Mouse (Mus musculus) hindbrain, embryonic 16.5 days (tissue): ENCODE measurements at regions not wholly inside any gene's neighbourhood (a gene's known extent, or its start where the extent isn't known, plus 50 kb on each side); places are given as distances from the start of the nearest gene placed in this dataset.
"Not testable (repeated sequence)": the region's sequence is repeated elsewhere in the genome, so short reads cannot be mapped to it uniquely, and the experiment has no call there.

ENCODE experiments used
- ATAC-seq: fragments of 200-750 bp; cut with Nextera tagmentation; 2 replicates; pipeline ENCODE4 v1.8.0; 2017; ENCODE audit warnings: moderate TSS enrichment, moderate library complexity
- H3K27ac ChIP-seq: fragments of 300-500 bp; sonication (generic); 2 replicates; pipeline ENCODE4 v1.5.1; 2014; ENCODE audit warnings: low read depth, mild to moderate bottlenecking, control low read depth, low read length, moderate library complexity
- H3K27me3 ChIP-seq: fragments of 300-500 bp; sonication (generic); replicated peaks from 2 replicates; pipeline ENCODE4 v1.6.1; 2014; ENCODE audit warnings: low read length; ENCODE audit not compliant: control insufficient read depth, insufficient read depth
- H3K36me3 ChIP-seq: fragments of 300-500 bp; sonication (generic); 2 replicates; pipeline ENCODE4 v1.6.1; 2014; ENCODE audit warnings: mild to moderate bottlenecking, low read length, moderate library complexity, mixed read lengths; ENCODE audit not compliant: control insufficient read depth, insufficient read depth
- H3K4me1 ChIP-seq: fragments of 300-500 bp; sonication (generic); 2 replicates; pipeline ENCODE4 v1.6.1; 2014; ENCODE audit warnings: low read depth, low read length; ENCODE audit not compliant: control insufficient read depth, insufficient read depth
- H3K4me2 ChIP-seq: fragments of 300-500 bp; sonication (generic); 2 replicates; pipeline ENCODE4 v1.6.1; 2014; ENCODE audit warnings: mild to moderate bottlenecking, low read length, control low read depth, moderate library complexity
- H3K4me3 ChIP-seq: fragments of 300-500 bp; sonication (generic); 2 replicates; pipeline ENCODE4 v1.5.1; 2014; ENCODE audit warnings: mild to moderate bottlenecking, low read length, control low read depth, moderate library complexity
- H3K9ac ChIP-seq: fragments of 300-500 bp; sonication (generic); 2 replicates; pipeline ENCODE4 v1.6.1; 2014; ENCODE audit warnings: low read depth, mild to moderate bottlenecking, control low read depth, low read length, moderate library complexity
- H3K9me3 ChIP-seq: fragments of 300-500 bp; sonication (generic); 2 replicates; pipeline ENCODE4 v1.6.1; 2014; ENCODE audit warnings: mild to moderate bottlenecking, low read length, moderate library complexity; ENCODE audit not compliant: control insufficient read depth
- WGBS: fragments of 180-500 bp; shearing (Covaris S2); extraction: QIAGEN DNeasy Blood & Tissue Kit; methylation state at CpG from one replicate; pipeline ENCODE4 v1.1.7; 2014; 5-methylcytosine and 5-hydroxymethylcytosine counted together

- no peaks in the 10 kb centered on the region for H3K9me3 ChIP-seq
- no peaks in the 10 kb centered on the region for H3K4me1 ChIP-seq
- H3K4me3 ChIP-seq, result no peak overlapping the region
- no peak overlapping the region for H3K27ac ChIP-seq
- H3K27me3 ChIP-seq, result no peaks in the 10 kb centered on the region
- no peaks in the 10 kb centered on the region for H3K36me3 ChIP-seq
- no peak overlapping the region for H3K9ac ChIP-seq
- 87% methylated on average over 5 of the region's 5 CpGs for WGBS
- no peak; the same call in 1 of the 2 replicates for ATAC-seq
- H3K4me2 ChIP-seq, result no peak overlapping the region
These were observed 60.9 kb upstream of the Gm14496 start for GRCm38 (mm10) chr2:181930037-181930436.

DNA sequence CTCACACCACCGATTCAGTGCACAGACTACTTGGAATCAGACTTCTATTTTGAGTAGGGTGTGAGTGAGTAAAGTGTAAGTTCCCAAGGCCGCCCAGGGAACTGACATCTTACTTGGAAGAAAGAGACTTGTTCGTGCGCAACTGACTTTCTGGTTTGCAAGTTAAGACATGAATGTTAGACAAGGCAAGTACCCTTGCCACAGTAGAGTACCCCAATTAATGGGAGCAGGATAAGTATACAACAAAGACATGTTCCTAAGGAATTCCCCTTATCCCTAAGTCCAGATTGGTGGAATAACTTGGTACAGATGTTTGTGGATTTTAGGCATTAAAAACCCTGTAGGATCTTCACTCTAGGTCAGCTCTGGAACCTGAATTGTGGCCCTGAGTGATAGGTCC is 60.4 kb upstream of the Gm14496 start:
- 96% methylated on average over 4 of the region's 4 CpGs for WGBS
- H3K27ac ChIP-seq, H3K9me3 ChIP-seq, H3K4me3 ChIP-seq, H3K4me2 ChIP-seq, H3K36me3 ChIP-seq, H3K4me1 ChIP-seq, ATAC-seq, H3K27me3 ChIP-seq, H3K9ac ChIP-seq: not testable (repeated sequence)

DNA sequence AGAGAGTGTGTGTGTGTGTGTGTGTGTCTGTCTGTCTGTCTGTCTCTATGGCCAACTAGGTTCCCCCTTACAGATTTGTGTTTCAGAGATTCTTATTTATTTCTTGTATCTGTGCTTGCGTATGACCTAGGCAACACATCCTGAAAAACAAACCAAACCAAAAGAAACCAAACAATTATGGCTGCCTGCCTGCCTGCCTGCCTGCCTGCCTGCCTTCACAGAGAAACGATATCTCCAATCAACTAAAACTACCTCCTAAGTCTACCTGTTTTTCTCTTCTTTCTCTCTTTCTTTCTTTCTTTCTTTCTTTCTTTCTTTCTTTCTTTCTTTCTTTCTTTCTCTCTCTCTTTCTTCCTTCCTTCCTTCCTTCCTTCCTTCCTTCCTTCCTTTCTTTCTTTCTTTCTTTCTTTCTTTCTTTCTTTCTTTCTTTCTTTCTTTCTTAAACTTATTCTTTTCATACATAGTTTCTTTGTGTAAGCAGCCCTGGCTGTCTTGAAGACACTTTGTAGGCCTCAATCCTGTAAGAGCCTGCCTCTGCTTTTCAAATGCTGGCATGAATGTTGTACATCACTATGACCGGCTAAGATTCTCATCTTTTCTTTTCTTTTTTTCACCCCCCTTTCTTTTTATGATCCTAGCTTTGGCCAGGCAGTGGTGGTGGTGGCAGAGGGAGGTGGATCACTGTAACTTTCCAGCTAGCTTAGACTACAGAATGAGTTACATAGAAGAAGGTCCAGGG is 59.7 kb upstream of the Gm14496 start:
- H3K36me3 ChIP-seq, H3K4me2 ChIP-seq, H3K9me3 ChIP-seq, H3K9ac ChIP-seq, H3K27me3 ChIP-seq, H3K4me3 ChIP-seq, H3K27ac ChIP-seq, H3K4me1 ChIP-seq: not testable (repeated sequence)
- ATAC-seq, result 0 out of 2 replicates have a peak, but pooled peaks have one; percentile 40
- WGBS, result 77% methylated on average over 3 of the region's 3 CpGs

- Histone ChIP-seq H3K4me3 (no peak overlapping the region), H3K27me3 (no peaks in the 10 kb centered on the region), H3K4me1 (no peaks in the 10 kb centered on the region), H3K36me3 (no peaks in the 10 kb centered on the region), H3K27ac (no peak overlapping the region), H3K4me2 (no peak overlapping the region), H3K9me3 (no peaks in the 10 kb centered on the region), H3K9ac (no peak overlapping the region)
- no peak for ATAC-seq
- 90% methylated on average over 2 of the region's 2 CpGs for WGBS
These were observed 58.9 kb upstream of the Gm14496 start for GRCm38 (mm10) chr2:181931918-181932605.
